Mouse (Mus musculus) bone marrow, adult 2 months (tissue): ENCODE data around the gene Rnf43. TPM values are rescaled to one million over a fixed set of nuclear protein-coding genes. Genes with fewer than 3 reads are reported as not detected.
A peak's percentile ranks its signal among the peaks of the same experiment; 100 is the strongest.

ENCODE experiments used
- H3K27ac ChIP-seq: fragments of 200-500 bp; 2 replicates; pipeline ENCODE4 v1.5.1; 2012; ENCODE audit warnings: low read depth, mild to moderate bottlenecking, control low read depth, inconsistent platforms, low read length; ENCODE audit not compliant: control insufficient read depth, poor library complexity, insufficient read depth
- H3K4me1 ChIP-seq: fragments of 200-500 bp; 2 replicates; pipeline ENCODE4 v1.6.1; 2011; ENCODE audit warnings: low read length; ENCODE audit not compliant: control insufficient read depth, insufficient read depth
- H3K4me3 ChIP-seq: fragments of 200-500 bp; replicated peaks from 2 replicates; pipeline ENCODE3; 2011; ENCODE audit warnings: mild to moderate bottlenecking, low read depth, low read length, control low read depth; ENCODE audit not compliant: control insufficient read depth
- CTCF ChIP-seq: fragments of 200-500 bp; IDR thresholded peaks from 2 replicates; pipeline ENCODE4 v1.5.1; 2011; ENCODE audit warnings: low read length, control low read depth; ENCODE audit not compliant: control insufficient read depth, insufficient read depth
- POLR2A ChIP-seq: fragments of 200-500 bp; IDR thresholded peaks from 2 replicates; pipeline ENCODE4 v1.6.1; 2011; ENCODE audit warnings: low read depth, mild to moderate bottlenecking, control low read depth, low read length, borderline replicate concordance; ENCODE audit not compliant: control insufficient read depth
- WGBS: fragments of 180-500 bp; shearing (Covaris S2); methylation state at CpG from one replicate; pipeline ENCODE4 v1.1.7; 2018; 5-methylcytosine and 5-hydroxymethylcytosine counted together
- polyA plus RNA-seq: library from polyadenylated mRNA; stranded (reverse); fragments of >200 nt; gene quantifications from 2 replicates; pipeline ENCODE4 v1.2.4, GENCODE M21; 2011; ENCODE audit warnings: low replicate concordance; ENCODE audit not compliant: missing spikeins, insufficient read depth, insufficient read length

Gene Rnf43
- polyA plus RNA-seq, 1 experiment = 3.9 TPM

GRCm38 (mm10) chr11:87734346-87734745 is 71.8 kb downstream of the Rnf43 start:
- Histone ChIP-seq H3K27ac (peak overlapping the region; percentile 48), H3K4me1 (peaks cover 11% of the 10 kb centered on the region), H3K4me3 (peak overlapping the region; percentile 37)
- TF ChIP-seq POLR2A = no peak
- TF ChIP-seq CTCF = no peak
- WGBS = 6% methylated on average over 5 of the region's 5 CpGs

- TF ChIP-seq CTCF (no peak), POLR2A (no peak)
- no peak overlapping the region for H3K27ac ChIP-seq
- peaks cover 9% of the 10 kb centered on the region; the same call in 1 of the 2 replicates for H3K4me1 ChIP-seq
- H3K4me3 ChIP-seq = no peak overlapping the region
- 67% methylated on average over 6 of the region's 6 CpGs for WGBS
Measured at GRCm38 (mm10) chr11:87735691-87736090, 73.2 kb downstream of the Rnf43 start.

GRCm38 (mm10) chr11:87736647-87737134 is 74.2 kb downstream of the Rnf43 start:
- peaks cover 9% of the 10 kb centered on the region; the same call in 1 of the 2 replicates for H3K4me1 ChIP-seq
- no peak for TF ChIP-seq CTCF
- TF ChIP-seq POLR2A = no peak
- WGBS = 1% methylated on average over 31 of the region's 31 CpGs

GRCm38 (mm10) chr11:87737175-87737740 is 74.7 kb downstream of the Rnf43 start, which contains the start of gene Supt4a:
Supt4a (plus strand) TSS chr11:87737552.
- Histone ChIP-seq H3K4me3 (peak within 1 kb of the TSS; percentile 97), H3K4me1 (peaks cover 9% of the 10 kb centered on the region; the same call in 1 of the 2 replicates), H3K27ac (peak within 1 kb of the TSS; percentile 91)
- WGBS = under 1% methylated on average over 57 of the region's 57 CpGs
- TF ChIP-seq POLR2A = peak; percentile 83; the same call in 1 of the 2 replicates
- 0 out of 2 replicates have a peak, but pooled peaks have one; percentile 9 for TF ChIP-seq CTCF

More at GRCm38 (mm10) chr11:87736647-87737134, 74.2 kb downstream of the Rnf43 start:
- H3K27ac ChIP-seq = peak overlapping the region; percentile 86
- peak overlapping the region; percentile 68 for H3K4me3 ChIP-seq

GRCm38 (mm10) chr11:87743691-87744090 is 81.2 kb downstream of the Rnf43 start:
- Histone ChIP-seq H3K4me3 (no peak overlapping the region), H3K27ac (no peak overlapping the region), H3K4me1 (peaks cover 12% of the 10 kb centered on the region)
- WGBS = 92% methylated on average over 3 of the region's 3 CpGs
- TF ChIP-seq CTCF (no peak), POLR2A (no peak)

GRCm38 (mm10) chr11:87744964-87745363 is 82.4 kb downstream of the Rnf43 start:
- H3K4me3 ChIP-seq = no peak overlapping the region
- WGBS = 44% methylated on average over 4 of the region's 4 CpGs
- H3K4me1 ChIP-seq = peaks cover 12% of the 10 kb centered on the region
- H3K27ac ChIP-seq = peak overlapping the region; percentile 77
- no peak for TF ChIP-seq CTCF
- no peak for TF ChIP-seq POLR2A

- TF ChIP-seq CTCF (no peak), POLR2A (no peak)
- Histone ChIP-seq H3K4me3 (no peak overlapping the region), H3K4me1 (peaks cover 14% of the 10 kb centered on the region), H3K27ac (peak overlapping the region; percentile 77)
- 84% methylated on average over 9 of the region's 9 CpGs for WGBS
Measured at GRCm38 (mm10) chr11:87745632-87746555, 83.4 kb downstream of the Rnf43 start.

GRCm38 (mm10) chr11:87747312-87747711 is 84.8 kb downstream of the Rnf43 start:
- TF ChIP-seq POLR2A (no peak), CTCF (no peak)
- 97% methylated on average over 5 of the region's 5 CpGs for WGBS
- Histone ChIP-seq H3K4me3 (no peak overlapping the region), H3K27ac (no peak overlapping the region), H3K4me1 (peaks cover 15% of the 10 kb centered on the region)

- peak overlapping the region; percentile 98 for H3K27ac ChIP-seq
- WGBS = 83% methylated on average over 7 of the region's 7 CpGs
- H3K4me1 ChIP-seq = peaks cover 15% of the 10 kb centered on the region
- H3K4me3 ChIP-seq = no peak overlapping the region
- TF ChIP-seq POLR2A (no peak), CTCF (no peak)
Measured at GRCm38 (mm10) chr11:87747716-87748115, 85.2 kb downstream of the Rnf43 start.
